Mouse (Mus musculus): Measurements from ENCODE around the gene Hdac5. TPM values are rescaled to one million over a fixed set of nuclear protein-coding genes. Genes with fewer than 3 reads are reported as not detected.

Hdac5 gene
- polyA plus RNA-seq, 2 experiments, result 7.3 to 8.8 TPM

DNA sequence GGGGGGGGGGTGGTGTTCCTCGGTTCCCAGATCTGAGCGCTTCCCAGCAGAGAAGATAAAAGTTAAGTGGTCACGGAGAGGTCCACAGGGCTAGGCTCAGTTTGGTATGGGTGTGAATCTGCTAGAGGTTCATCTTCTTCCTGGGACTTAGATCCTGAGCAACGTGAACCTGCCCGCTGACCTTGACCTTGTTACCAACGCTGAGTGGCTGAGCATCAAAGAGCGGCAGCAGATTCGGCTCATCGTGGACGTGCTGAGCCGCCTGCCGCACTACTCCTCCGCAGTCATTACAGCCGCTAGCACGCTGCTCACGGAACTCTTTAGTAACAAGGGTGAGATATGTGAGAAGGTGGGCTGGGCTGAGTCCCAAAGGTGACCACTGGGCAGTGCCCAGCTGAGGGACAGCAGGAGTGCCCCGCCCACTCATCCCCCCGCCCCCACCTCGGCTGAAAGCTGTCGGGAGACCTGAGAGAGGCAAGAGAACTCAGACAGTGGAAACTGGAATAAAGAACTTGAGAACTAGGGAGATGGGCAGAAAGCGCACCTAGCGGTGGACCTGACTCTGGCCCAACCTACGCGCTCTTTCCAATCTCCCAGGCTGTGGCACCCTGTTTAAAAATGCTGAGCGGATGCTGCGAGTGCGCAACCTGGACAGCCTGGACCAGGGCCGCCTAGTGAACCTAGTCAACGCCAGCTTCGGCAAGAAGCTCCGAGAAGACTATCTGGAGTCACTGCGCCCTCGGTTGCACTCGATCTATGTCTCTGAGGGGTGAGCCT lies 82.6 kb downstream of the Hdac5 start:
- ATAC-seq (ENCODE audit: insufficient read depth) (no peak), DNase-seq (ENCODE audit: low read depth in 3 of 3, low spot score in 3 of 3) (no peak)
- no peak overlapping the region for H3K27ac ChIP-seq
- H3K4me1 ChIP-seq (replicated peaks; ENCODE audit: control insufficient read depth in 2 of 2, insufficient read depth in 2 of 2, low read length in 1 of 2), result peaks cover 0 to 5% of the 10 kb centered on the region in 2 experiments; a peak in 3 of 4 replicates
- peak overlapping the region; percentile 66 for H3K4me2 ChIP-seq (ENCODE audit: low read depth)
- H3K27me3 ChIP-seq (ENCODE audit: control insufficient read depth, insufficient read depth, low read length), result peaks cover 39% of the 10 kb centered on the region
- H3K36me3 ChIP-seq (replicated peaks; ENCODE audit: control insufficient read depth, insufficient read depth, low read depth), result no peaks in the 10 kb centered on the region; the same call in 1 of the 2 replicates
- no peak for TF ChIP-seq EP300 (IDR thresholded peaks at IDR 0.05; ENCODE audit: low read depth)
- TF ChIP-seq CTCF (IDR thresholded peaks at IDR 0.05; ENCODE audit: low read depth), result no peak
- no peaks in the 10 kb centered on the region for H3K9me3 ChIP-seq (ENCODE audit: control insufficient read depth, low read length)
- 19% methylated on average over 34 of the region's 34 CpGs for WGBS (ENCODE audit: insufficient replicate concordance)
- H3K4me3 ChIP-seq (ENCODE audit: insufficient read depth in 1 of 2, low read depth in 2 of 2, low read length in 2 of 2), result peak overlapping the region in 1 of 2 experiments; percentile 56; a peak in 2 of 4 replicates
- no peak overlapping the region for H3K9ac ChIP-seq (replicated peaks)

DNA sequence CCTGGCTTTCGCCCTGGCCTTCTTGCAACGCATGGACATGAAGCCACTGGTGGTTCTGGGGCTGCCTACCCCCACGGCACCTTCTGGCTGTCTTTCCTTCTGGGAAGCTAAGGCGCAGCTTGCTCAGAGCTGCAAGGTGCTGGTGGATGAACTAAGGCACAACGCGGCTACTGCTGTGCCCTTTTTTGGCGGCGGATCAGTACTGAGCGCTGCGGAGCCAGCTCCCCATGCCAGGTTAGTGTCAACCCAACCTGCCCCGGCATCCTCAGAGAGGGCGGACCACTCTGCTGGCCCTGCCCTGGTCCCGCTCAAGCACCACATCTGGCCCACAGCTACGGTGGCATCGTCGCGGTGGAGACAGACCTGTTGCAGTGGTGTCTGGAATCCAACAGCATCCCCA lies 83.4 kb downstream of the Hdac5 start:
- Histone ChIP-seq H3K9me3 (ENCODE audit: control insufficient read depth, low read length) (no peaks in the 10 kb centered on the region), H3K27ac (no peak overlapping the region), H3K36me3 (replicated peaks; ENCODE audit: control insufficient read depth, insufficient read depth, low read depth) (no peaks in the 10 kb centered on the region; the same call in 1 of the 2 replicates), H3K4me1 (replicated peaks; ENCODE audit: control insufficient read depth in 2 of 2, insufficient read depth in 2 of 2, low read length in 1 of 2) (peaks cover 0 to 5% of the 10 kb centered on the region in 2 experiments; a peak in 3 of 4 replicates), H3K9ac (replicated peaks) (peak overlapping the region; percentile 58), H3K27me3 (ENCODE audit: control insufficient read depth, insufficient read depth, low read length) (peaks cover 39% of the 10 kb centered on the region), H3K4me2 (ENCODE audit: low read depth) (peak overlapping the region; percentile 66), H3K4me3 (ENCODE audit: insufficient read depth in 1 of 2, low read depth in 2 of 2, low read length in 2 of 2) (peak overlapping the region; percentile 47 to 56)
- TF ChIP-seq EP300 (IDR thresholded peaks at IDR 0.05; ENCODE audit: low read depth) (no peak), CTCF (IDR thresholded peaks at IDR 0.05; ENCODE audit: low read depth) (no peak)
- no peak for ATAC-seq (ENCODE audit: insufficient read depth)
- DNase-seq (ENCODE audit: low read depth in 3 of 3, low spot score in 3 of 3), result no peak
- WGBS (ENCODE audit: insufficient replicate concordance), result 10% methylated on average over 17 of the region's 17 CpGs

DNA sequence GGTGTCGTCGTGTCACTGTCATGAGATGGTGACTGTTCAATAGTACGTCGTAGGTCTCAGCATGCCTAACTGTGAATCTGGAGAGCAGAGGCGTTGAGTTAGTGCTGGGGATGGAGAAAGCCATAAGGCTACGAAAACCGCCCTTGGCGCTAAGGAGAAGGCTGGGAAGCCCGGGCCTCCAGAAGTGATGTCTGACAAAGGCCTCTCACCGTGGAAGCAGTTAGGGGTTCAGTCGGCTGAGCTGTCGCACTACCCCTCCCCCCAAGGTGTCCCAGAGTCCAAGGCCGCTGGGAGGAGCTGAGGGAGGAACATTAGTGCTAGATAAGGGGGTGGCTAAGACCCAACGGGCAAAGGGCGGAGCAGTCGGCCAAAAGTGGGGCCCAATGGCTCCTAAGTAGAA lies 84.0 kb downstream of the Hdac5 start:
- Histone ChIP-seq H3K4me1 (replicated peaks; ENCODE audit: control insufficient read depth in 2 of 2, insufficient read depth in 2 of 2, low read length in 1 of 2) (peaks cover 0 to 5% of the 10 kb centered on the region in 2 experiments; a peak in 3 of 4 replicates), H3K27me3 (ENCODE audit: control insufficient read depth, insufficient read depth, low read length) (peaks cover 39% of the 10 kb centered on the region), H3K36me3 (replicated peaks; ENCODE audit: control insufficient read depth, insufficient read depth, low read depth) (no peaks in the 10 kb centered on the region; the same call in 1 of the 2 replicates), H3K9me3 (ENCODE audit: control insufficient read depth, low read length) (no peaks in the 10 kb centered on the region), H3K27ac (no peak overlapping the region), H3K4me3 (ENCODE audit: insufficient read depth in 1 of 2, low read depth in 2 of 2, low read length in 2 of 2) (peak overlapping the region; percentile 47 to 56), H3K9ac (replicated peaks) (peak overlapping the region; percentile 58), H3K4me2 (ENCODE audit: low read depth) (peak overlapping the region; percentile 66)
- under 1% methylated on average over 16 of the region's 16 CpGs for WGBS (ENCODE audit: insufficient replicate concordance)
- DNase-seq (ENCODE audit: low read depth in 3 of 3, low spot score in 3 of 3), result peak in 2 of 3 experiments; percentile 38 to 44
- no peak for TF ChIP-seq EP300 (IDR thresholded peaks at IDR 0.05; ENCODE audit: low read depth)
- TF ChIP-seq CTCF (IDR thresholded peaks at IDR 0.05; ENCODE audit: low read depth), result no peak
- ATAC-seq (ENCODE audit: insufficient read depth), result peak; percentile 67

DNA sequence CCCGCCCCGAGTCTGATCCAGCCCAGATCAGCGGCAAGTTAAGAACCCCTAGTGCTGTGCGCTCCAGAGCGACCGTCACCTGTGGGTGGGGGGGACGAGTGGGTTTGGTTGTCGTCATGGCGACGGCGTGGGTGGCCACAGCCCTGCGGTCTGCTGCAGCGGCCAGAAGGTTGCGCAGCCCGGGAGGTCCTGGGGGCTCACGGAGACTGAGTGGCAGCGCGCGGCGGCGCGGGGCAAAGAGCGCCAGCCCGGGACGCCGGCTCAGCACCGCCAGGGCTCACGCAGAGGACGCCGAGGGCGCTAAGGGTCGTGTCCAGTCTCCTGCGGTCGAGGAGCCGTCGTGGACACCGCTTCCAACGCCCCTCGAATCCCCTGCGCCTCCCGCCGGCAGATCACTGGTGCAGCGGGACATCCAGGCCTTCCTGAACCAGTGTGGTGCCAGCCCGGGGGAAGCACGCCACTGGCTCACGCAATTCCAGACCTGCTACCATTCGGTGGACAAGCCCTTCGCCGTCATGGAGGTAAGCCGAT lies 84.4 kb downstream of the Hdac5 start, which contains the start of gene Nags:
TSS of gene Nags (plus strand) at position 43 of the 531 bp plus-strand sequence.
- H3K9ac ChIP-seq (replicated peaks), result peak within 1 kb of the TSS; percentile 58
- peak within 1 kb of the TSS; percentile 66 for H3K4me2 ChIP-seq (ENCODE audit: low read depth)
- H3K9me3 ChIP-seq (ENCODE audit: control insufficient read depth, low read length), result no peaks in the 10 kb centered on the region
- peaks cover 39% of the 10 kb centered on the region for H3K27me3 ChIP-seq (ENCODE audit: control insufficient read depth, insufficient read depth, low read length)
- no peak for TF ChIP-seq EP300 (IDR thresholded peaks at IDR 0.05; ENCODE audit: low read depth)
- no peak for TF ChIP-seq CTCF (IDR thresholded peaks at IDR 0.05; ENCODE audit: low read depth)
- ATAC-seq (ENCODE audit: insufficient read depth), result peak; percentile 8
- H3K4me1 ChIP-seq (replicated peaks; ENCODE audit: control insufficient read depth in 2 of 2, insufficient read depth in 2 of 2, low read length in 1 of 2), result peaks cover 0 to 5% of the 10 kb centered on the region in 2 experiments; a peak in 3 of 4 replicates
- peak within 1 kb of the TSS; percentile 47 to 56 for H3K4me3 ChIP-seq (ENCODE audit: insufficient read depth in 1 of 2, low read depth in 2 of 2, low read length in 2 of 2)
- peak in 1 of 3 experiments; percentile 47 for DNase-seq (ENCODE audit: low read depth in 3 of 3, low spot score in 3 of 3)
- 3% methylated on average over 45 of the region's 50 CpGs for WGBS (ENCODE audit: insufficient replicate concordance)
- H3K36me3 ChIP-seq (replicated peaks; ENCODE audit: control insufficient read depth, insufficient read depth, low read depth), result no peaks in the 10 kb centered on the region; the same call in 1 of the 2 replicates
- H3K27ac ChIP-seq, result no peak within 1 kb of the TSS
